Mouse (Mus musculus) heart, adult 2 months (tissue): ENCODE measurements around the gene Hfe.

Experiments
- CTCF ChIP-seq: fragments of 200-600 bp; IDR thresholded peaks from 2 replicates; pipeline ENCODE4 v1.8.1; 2022; ENCODE audit warnings: antibody characterized with exemption, mild to moderate bottlenecking, moderate library complexity
- EP300 ChIP-seq: fragments of 200-500 bp; IDR thresholded peaks from 2 replicates; pipeline ENCODE4 v1.6.1; 2011; ENCODE audit warnings: low read depth, low read length, control low read depth; ENCODE audit not compliant: insufficient read depth
- POLR2A ChIP-seq: fragments of 200-500 bp; IDR thresholded peaks from 2 replicates; pipeline ENCODE4 v1.6.1; 2011; ENCODE audit warnings: mild to moderate bottlenecking, low read depth, low read length, control low read depth; ENCODE audit not compliant: insufficient read depth

DNA sequence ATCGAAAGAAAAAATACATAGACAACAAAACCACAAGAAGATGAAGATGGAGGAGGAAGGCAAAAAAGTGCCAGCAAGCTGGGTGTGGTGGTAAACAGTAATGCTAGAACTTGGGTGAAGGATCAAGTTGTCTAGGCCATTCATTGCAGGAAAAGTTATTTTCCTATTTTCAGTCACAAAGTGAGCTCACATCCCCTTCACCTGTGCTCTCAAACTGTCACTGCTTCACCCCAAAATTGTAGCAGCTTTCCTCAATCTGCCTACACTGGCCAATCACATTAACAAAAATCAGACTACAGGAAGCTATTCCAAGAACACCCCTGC, 49.2 kb upstream of the Hfe start:
- TF ChIP-seq CTCF (no peak), POLR2A (no peak), EP300 (no peak)
